Mouse (Mus musculus): ENCODE measurements around the gene Glipr1l1.
"Not testable (repeated sequence)": the region's sequence is repeated elsewhere in the genome, so short reads cannot be mapped to it uniquely, and the experiment has no call there.

The Glipr1l1 gene

DNA sequence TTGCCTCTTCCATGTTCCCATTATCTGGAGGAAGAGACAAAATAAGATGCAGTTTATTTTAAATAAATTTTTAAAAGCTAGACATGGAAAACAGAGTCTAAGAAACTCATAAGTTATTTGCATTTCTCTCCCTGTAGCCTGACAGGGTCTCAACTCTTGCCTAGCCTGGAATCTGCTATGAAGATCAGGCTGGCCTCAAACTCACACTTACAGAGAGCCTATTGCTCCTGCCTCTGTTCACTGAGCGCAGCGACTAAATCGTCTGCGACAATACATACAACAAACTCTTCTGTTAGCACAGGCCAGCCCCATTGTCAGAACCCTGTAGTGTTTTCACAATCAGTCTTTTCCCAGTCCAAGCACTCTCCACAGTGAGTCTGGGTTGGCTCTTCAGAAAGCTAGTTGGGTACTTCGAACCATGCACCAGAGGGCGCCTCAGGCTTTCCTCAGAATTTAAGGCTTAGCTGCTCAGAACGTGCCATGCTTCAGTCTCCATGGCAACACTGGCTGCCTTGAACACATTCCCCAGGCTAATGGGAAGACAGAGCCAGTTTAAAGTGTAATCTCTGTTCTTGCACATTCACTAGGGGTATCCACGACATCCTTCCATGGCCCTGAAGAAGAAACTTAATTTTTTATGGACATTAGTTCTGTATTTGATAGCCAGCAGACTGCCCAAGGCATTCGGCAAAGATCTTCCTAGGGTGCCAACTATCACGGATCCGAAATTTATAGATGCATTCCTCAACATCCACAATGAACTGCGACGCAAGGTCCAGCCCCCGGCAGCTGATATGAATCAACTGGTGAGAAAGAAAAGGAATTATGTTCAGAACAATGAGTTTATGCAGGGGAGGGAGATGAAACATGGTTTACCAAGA is at the start of gene Glipr1l1:
Gene Glipr1l1, plus strand, starts transcription at position 488 of the 881 bp plus-strand sequence.
- peak; percentile 70 for DNase-seq

DNA sequence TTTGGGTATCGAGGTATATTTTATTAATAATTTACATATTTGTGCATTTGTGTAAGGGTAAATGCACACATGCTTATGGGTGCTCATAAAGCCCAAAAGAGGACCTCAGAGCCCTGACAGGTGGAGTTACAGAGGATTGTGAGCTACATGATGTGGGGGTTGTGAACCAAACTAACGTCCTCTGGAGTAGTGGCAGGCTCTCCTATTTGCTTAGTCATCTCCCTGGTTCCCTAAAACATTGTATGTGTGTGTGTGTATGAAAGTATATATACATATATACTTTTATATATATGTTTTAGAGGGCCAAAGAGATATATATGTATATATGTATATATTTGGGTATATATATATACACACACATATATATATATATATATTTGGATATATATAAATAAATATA is 36.4 kb upstream of the Glipr1l1 start:
- no peak for DNase-seq

DNA sequence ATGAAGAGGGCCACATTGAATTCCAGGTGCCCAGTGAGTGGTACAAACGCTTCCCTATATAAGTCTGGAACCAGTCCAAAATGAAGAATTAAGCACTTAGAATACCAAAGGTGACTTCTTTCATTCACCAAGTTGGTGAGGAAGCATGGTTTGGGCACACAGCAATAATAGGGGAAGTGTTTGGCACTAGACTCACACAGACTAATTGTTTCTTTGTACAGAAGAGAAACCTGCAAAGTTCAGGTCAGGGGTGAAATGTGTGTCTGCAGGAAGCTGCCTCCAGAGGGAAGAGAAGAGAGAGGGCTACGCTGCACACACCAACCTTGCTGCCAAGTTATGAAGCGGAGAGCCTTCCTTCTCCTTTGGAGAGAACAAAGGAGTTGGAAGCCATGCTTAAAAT is 31.3 kb upstream of the Glipr1l1 start:
- DNase-seq, result not testable (repeated sequence)

DNA sequence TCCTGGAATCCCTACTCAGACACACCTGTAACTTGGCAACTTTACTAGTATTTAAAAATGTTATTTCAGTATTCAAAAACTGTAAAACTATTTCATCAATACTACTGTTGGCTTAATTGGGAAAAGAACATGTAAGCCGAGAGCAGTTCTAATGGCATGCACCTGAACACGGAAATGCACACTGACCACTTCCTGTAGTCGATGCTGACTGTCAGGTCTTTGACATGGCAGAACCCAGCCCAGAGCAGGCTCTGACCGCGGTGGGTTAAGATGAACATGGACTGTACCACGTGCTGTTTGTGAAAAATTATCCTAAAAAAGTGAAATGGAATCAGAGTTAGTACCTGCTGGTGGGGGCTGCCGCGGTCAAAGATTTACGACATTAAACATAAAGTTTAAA is 16.5 kb upstream of the Glipr1l1 start:
- DNase-seq, result not testable (repeated sequence)

DNA sequence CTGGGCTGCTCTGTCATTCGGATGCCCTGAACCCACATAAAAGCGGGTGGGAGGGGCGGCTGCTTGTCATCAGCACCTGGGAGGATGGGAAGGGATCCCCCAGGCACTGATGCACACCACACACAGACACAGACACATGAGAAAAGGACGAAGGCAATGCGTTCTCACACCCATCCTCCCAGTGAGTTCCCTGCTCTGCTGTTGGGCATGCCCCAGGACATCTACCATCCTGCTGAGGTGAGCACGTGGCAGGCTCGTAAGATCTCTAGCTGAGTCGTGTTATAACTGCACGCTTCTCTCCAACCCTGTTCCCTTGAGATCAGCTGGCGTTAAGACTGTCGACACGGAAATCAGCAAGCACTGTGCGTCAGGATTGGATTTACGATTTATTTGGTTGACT is 15.7 kb upstream of the Glipr1l1 start:
- DNase-seq, result not testable (repeated sequence)

DNA sequence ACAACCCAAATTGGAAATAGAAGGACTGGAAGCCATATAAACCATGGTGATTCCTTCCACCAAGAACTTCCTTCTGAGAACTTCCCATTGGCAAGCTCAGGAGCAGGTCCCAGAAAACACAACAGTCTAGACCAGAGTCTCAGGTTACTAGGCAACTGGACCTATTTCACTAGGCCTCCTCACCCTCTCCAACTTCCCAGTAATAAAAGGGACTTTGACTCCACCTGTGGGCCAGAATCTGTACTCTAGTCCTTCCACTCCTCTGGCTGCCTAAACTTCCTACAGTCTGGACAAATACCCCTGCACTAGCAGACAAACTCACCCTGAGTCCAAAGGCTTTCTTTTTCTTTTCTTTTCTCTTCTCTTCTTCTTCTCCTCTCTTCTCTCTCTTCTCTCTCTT is 8.8 kb upstream of the Glipr1l1 start:
- no peak for DNase-seq

DNA sequence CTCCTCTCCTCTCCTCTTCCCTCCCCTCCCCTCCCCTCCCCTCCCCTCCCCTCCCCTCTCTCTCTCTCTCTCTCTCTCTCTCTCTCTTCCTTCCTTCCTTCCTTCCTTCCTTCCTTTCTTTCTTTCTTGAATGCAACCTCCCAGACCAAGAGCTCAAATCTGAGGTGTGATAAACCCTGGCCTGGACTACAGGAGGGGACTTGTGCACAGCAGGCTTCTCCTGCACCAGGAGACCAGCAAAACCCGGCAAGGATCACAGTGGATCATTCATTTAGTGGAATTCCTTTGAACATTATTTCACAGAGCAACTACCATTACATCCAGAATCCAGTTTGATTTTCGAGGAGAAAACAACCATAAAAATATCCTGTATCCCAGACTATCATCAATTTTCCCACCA is 8.0 kb upstream of the Glipr1l1 start:
- DNase-seq, result peak; percentile 11

DNA sequence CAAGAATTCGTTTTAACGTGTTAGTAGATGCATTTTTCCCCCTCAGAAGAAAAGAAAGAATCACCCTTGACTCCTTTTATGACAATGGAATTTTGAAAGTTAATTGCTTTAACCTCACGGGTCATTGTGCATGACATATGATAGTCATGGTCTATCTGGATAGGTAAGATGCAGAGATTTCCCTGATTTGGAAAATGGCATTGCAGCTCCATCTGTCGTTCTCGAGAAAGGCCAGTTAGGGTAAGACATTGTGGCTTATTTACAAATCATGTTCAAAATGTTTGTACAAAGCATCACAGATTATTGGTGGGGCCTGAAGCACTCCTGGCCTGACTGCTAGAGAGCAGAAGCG is 570 bp downstream of the Glipr1l1 start:
- not testable (repeated sequence) for DNase-seq

DNA sequence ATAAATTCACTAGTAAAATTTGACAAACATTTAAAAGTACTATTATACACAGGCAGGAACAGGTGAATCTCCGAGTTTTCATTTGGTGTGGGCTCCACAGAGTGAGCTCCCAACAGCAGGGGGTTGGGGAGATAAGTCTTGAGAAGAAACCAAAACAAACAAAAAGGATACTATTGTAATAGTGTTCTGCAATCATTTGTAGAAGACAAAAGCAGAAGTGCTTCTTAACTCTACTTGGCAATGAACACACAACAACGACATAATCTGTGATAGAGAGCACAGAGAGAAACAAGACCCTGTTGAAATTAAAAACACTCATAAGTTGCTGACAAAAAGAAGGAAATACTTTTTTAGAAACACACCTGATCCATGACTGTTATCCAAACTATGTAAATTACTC is 20.1 kb downstream of the Glipr1l1 start:
- DNase-seq, result no peak

DNA sequence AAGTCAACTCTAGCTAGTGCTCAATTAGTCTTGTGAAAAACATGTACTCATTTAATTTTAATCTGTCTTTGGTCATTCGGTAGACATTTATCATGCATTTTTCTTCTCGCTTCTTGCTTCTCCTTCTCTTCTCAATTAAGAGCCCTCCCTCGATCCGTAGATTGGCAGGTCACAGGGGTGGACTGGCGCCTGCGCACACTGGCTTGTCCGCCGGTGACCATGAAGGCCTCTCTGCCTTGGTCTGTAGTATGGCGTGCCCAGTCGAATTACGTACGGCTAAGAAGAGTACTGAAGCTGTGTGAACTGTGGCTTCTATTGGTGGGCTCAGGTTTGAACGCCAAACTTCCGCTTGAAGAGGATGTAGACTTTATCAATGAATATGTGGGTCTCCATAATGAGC is 23.2 kb downstream of the Glipr1l1 start, which contains the start of gene Glipr1l2:
Gene Glipr1l2, plus strand, starts transcription at position 198 of the 400 bp plus-strand sequence.
- no peak for DNase-seq

DNA sequence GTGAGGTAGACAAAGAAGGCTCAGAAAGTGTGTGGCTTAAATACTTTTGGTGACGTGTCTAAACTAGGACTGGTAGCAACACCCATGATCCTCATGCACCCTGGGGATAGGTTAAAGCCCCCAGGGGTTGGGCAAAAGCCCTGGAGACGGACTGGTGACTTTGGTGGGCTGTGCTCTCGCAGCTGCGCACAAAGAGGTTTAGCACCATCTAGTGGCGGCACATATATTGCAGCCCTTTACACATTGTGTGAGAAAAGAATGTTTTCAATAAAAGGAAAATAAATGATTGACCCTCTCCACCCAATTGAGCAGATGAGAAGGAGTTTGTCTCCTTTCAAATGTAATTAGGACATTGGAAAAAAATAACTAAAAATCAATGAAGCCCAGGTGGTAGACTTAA is 45.8 kb downstream of the Glipr1l1 start:
- peak; percentile 60 for DNase-seq

DNA sequence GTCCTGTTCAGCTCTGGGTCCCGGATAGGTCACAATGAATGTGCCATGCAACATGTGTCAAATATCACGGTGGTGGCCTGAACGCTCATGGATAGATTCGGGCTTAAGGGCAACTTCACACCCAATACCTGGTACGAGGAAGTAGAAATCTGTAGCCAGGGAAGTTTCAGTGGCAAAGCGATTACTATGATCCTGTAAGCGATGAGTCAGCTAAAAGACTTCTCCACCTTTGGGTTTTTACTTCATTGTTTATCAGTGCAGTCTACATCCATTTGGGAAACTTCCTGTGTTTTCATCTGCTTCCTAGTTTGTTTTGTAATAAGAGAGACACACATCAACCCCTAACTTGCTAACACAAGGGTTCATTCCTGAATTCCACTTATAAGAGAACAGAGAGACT is 50.4 kb downstream of the Glipr1l1 start:
- DNase-seq, result no peak

DNA sequence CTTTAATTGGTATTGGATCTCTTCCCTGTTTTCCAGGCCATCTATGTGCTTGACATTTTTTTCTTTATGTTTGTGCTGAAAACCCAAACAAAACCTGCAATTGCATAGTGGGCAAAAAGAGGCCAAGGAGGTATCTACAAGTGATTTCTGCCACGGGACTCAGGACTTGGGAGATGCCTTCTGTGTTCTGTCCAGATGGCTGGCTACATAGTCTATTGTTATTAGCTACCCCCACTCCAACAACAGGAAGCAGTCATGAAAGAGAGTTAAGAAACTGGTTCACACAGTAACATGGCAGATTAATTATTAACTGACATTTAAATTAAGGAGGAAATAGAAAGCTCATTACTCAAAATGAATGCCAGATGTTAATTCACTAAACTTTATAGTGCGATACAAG is 65.1 kb downstream of the Glipr1l1 start:
- not testable (repeated sequence) for DNase-seq

DNA sequence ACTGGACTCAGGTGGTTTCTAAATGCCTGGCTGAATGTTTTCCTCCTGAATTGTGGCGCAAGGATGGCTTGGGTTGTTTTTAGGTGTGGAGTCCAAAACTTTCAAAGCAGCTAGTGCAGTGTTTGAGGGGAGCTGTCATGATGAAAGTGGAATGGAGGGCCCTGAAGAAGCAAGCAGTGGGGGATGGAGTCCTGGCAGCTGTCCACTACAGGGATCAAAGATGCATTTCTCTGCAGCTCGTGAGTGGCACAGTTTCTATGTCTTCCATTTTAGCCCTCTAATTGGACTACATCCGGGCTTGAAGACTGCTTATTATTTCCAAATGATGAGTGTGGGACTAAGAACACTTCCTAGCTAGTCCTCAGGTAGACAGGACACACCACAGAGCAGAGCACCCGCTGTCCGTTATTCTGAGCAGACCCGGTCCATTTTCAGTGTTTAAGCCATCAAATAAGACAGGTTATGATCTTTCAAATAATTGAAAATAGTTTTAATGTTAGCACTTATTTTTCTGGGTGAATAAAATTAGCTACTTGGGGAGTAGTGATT is 67.8 kb downstream of the Glipr1l1 start:
- DNase-seq, result not testable (repeated sequence)

Measured in lung, postnatal 10 days (tissue).